Mouse (Mus musculus) lung, adult 2 months (tissue): ENCODE measurements around the gene Tmem160.

Source experiments
- CTCF ChIP-seq: fragments of 200-500 bp; IDR thresholded peaks from 2 replicates; pipeline ENCODE4 v1.5.1; 2011; ENCODE audit warnings: mild to moderate bottlenecking, low read length, control low read depth; ENCODE audit not compliant: insufficient read depth
- POLR2A ChIP-seq: fragments of 200-500 bp; IDR thresholded peaks from 2 replicates; pipeline ENCODE4 v1.6.1; 2011; ENCODE audit warnings: low read depth, mild to moderate bottlenecking, control low read depth, low read length, borderline replicate concordance; ENCODE audit errors: extremely low read depth

GRCm38 (mm10) chr7:16468115-16468514, 15.5 kb downstream of the Tmem160 start:
- no peak for TF ChIP-seq CTCF
- no peak for TF ChIP-seq POLR2A
